Mouse (Mus musculus): ENCODE results near the gene H2al1e.
"Not testable (repeated sequence)": the region's sequence is repeated elsewhere in the genome, so short reads cannot be mapped to it uniquely, and the experiment has no call there.

The H2al1e gene

GRCm38 (mm10) chrX:11311634-11312033, at the start of gene H2al1e:
H2al1e (plus strand) TSS chrX:11311934.
- not testable (repeated sequence) for DNase-seq

DNA sequence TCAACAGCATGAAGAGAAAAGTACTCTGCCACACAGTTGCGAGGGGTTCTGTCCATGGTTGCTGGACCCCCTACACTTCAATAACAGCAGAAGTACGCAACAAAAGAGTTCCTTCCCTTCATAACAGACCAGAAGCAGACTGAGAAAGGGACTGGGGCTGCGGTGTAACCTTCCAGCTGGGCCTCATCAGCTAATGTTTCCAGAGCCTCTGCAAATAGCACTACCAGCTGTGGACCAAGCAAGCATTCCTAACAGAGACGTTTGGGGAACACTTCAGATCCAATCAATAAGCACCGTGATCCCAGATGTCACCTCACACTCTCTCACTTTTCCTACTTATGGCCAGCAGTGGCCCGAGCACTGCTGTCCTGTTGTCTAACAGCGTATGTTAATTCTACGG, 46.8 kb upstream of the H2al1e start:
- no peak for DNase-seq

DNA sequence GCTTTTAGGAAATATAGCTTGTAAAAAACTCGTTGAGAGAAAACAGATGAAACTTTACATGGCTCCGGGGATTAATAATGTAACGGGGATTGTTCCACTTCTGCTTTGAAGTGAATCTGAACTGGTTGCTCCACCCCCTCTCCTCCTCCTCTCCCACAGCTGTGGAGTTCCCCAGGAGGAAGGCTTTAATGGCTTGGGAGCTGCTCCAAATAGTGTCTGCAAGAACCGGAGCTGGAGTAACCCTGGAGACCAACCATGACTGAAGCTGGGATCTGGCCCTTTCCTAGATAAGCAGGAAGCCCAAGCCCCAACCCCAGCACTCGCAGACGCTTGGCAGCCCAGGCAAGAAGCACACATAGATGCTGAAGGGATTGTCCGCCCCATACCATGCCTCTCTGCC, 43.9 kb upstream of the H2al1e start:
- DNase-seq = no peak

DNA sequence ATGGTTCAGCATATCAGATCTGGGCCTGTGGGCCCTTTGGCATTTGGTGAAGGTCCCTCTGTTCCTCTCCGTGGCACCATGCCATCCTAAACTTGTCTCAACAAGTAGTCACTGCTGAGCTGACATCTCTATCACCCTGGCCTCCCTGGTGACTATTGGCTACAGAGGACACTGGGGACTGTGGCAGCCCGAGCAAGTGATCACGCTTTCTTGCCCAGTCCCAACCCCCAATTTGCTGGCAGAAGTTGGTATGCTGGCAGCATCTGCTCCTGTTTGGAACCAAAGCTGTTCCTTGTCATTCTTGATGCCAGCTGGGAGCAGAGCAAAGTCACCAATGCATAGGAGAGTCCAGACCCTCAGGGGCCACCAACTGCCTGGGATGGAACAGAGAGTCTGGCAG, 42.7 kb upstream of the H2al1e start:
- no peak for DNase-seq

- no peak for DNase-seq
Observed at GRCm38 (mm10) chrX:11273190-11273589, 38.5 kb upstream of the H2al1e start.

DNA sequence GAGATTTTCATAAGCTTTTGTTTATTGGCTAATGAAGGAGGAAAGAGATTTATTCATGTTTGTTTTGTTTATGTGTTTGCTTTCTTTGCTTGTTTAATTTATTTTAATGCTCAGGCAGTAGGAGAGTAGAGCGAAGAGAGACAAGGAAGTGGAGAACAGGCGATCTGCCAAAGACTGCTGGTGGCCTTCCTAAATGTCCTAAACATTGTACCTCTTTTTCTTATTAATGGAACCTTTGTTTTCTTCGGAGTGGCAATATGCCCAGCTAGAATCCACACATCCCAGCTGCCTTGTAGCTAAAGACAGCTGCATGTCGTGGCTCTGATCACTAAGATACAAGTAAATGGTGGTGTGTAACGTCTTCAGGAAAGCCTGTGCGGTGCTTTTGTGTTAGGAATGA, 34.7 kb upstream of the H2al1e start:
- DNase-seq = no peak

GRCm38 (mm10) chrX:11280741-11281140, 31.0 kb upstream of the H2al1e start:
- no peak for DNase-seq

- DNase-seq = no peak
Observed at GRCm38 (mm10) chrX:11288306-11288882, 23.3 kb upstream of the H2al1e start.

DNA sequence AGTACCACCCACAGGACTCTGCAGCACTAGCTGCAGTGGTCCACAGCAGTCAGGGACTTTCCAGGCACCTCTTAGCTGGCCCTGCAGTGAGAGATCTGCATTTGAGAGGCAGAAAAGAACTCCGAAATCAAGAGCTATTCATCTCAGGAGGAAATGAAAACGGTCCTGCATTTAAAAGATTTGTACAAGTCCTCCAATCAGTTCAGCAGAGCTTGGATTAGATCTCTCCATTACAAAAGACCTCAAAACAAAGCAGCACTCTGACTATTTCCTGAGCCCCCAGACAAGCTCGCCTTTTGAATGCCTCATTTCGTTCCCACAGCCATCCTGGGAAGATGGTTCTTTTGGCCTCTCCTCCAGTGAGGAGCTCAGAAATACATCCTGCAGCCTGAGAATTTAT, 22.5 kb upstream of the H2al1e start:
- DNase-seq = no peak

DNA sequence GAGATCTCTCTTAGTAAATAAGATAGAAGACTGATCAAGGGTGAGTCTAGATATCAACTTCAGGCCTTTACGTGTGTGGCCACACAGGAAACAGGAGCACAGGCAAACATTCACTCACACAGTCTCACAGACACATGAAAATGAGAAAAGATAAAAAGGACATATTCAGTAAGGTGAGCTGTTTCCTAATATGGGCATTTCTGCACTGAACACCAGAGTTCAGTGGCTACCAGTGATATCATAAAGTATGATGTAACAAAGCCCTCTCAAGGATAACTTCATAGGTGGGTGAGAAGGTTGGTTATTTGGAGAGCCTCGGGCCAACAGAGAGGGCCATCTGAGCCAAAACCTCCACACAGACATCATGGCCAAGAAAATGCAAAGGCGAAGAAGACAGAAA, 12.8 kb upstream of the H2al1e start, which contains the start of gene H2al1a:
Gene H2al1a (plus strand): TSS at position 301 of the 400 bp plus-strand sequence.
- DNase-seq = not testable (repeated sequence)

- DNase-seq = not testable (repeated sequence)
Observed at GRCm38 (mm10) chrX:11302132-11302531, 9.6 kb upstream of the H2al1e start, which contains the start of gene H2al1b. H2al1b (plus strand) TSS chrX:11302432.

- not testable (repeated sequence) for DNase-seq
Observed at GRCm38 (mm10) chrX:11305355-11305754, 6.4 kb upstream of the H2al1e start, which contains the start of gene H2al1c. H2al1c (plus strand) TSS chrX:11305655.

- DNase-seq = not testable (repeated sequence)
Observed at GRCm38 (mm10) chrX:11308524-11308923, 3.2 kb upstream of the H2al1e start, which contains the start of gene H2al1d. H2al1d (plus strand) TSS chrX:11308824.

DNA sequence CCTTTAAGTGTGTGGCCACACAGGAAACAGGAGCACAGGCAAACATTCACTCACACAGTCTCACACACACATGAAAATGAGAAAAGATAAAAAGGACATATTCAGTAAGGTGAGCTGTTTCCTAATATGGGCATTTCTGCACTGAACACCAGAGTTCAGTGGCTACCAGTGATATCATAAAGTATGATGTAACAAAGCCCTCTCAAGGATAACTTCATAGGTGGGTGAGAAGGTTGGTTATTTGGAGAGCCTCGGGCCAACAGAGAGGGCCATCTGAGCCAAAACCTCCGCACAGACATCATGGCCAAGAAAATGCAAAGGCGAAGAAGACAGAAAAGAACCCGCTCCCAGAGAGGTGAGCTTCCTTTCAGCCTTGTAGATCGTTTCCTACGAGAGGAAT, 3.1 kb downstream of the H2al1e start, which contains the start of gene H2al1f:
Gene H2al1f (plus strand): TSS at position 301 of the 400 bp plus-strand sequence.
- DNase-seq = not testable (repeated sequence)

DNA sequence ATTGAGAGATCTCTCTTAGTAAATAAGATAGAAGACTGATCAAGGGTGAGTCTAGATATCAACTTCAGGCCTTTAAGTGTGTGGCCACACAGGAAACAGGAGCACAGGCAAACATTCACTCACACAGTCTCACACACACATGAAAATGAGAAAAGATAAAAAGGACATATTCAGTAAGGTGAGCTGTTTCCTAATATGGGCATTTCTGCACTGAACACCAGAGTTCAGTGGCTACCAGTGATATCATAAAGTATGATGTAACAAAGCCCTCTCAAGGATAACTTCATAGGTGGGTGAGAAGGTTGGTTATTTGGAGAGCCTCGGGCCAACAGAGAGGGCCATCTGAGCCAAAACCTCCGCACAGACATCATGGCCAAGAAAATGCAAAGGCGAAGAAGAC, 6.2 kb downstream of the H2al1e start, which contains the start of gene H2al1g:
Gene H2al1g (plus strand): TSS at position 301 of the 400 bp plus-strand sequence.
- not testable (repeated sequence) for DNase-seq

GRCm38 (mm10) chrX:11321192-11321591, 9.5 kb downstream of the H2al1e start, which contains the start of gene H2al1h:
H2al1h (plus strand) TSS chrX:11321492.
- DNase-seq = not testable (repeated sequence)

DNA sequence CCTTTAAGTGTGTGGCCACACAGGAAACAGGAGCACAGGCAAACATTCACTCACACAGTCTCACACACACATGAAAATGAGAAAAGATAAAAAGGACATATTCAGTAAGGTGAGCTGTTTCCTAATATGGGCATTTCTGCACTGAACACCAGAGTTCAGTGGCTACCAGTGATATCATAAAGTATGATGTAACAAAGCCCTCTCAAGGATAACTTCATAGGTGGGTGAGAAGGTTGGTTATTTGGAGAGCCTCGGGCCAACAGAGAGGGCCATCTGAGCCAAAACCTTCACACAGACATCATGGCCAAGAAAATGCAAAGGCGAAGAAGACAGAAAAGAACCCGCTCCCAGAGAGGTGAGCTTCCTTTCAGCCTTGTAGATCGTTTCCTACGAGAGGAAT, 12.6 kb downstream of the H2al1e start, which contains the start of gene H2al1i:
Gene H2al1i (plus strand): TSS at position 301 of the 400 bp plus-strand sequence.
- not testable (repeated sequence) for DNase-seq

GRCm38 (mm10) chrX:11327522-11327921, 15.8 kb downstream of the H2al1e start, which contains the start of gene H2al1j:
H2al1j (plus strand) TSS chrX:11327822.
- DNase-seq = not testable (repeated sequence)

DNA sequence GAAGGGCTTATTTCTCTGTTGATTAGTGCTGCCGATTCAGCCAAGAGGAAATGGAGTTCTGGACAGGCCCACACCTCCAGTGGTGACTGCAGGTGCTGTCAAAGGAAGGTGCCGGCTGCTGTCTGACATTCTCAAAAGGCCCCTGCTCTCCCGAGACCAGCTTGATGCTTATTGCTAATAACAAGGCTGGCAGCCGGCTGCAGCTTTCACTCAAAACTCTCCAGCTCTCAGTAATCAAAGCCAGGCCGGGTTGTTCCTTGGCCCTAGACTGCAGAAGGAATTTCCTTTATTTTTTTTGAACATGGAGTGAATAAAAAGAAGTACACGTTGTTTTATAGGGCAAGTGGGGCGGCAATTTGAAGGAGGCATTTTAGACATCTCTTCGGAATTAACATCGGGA, 34.0 kb downstream of the H2al1e start:
- DNase-seq = no peak

DNA sequence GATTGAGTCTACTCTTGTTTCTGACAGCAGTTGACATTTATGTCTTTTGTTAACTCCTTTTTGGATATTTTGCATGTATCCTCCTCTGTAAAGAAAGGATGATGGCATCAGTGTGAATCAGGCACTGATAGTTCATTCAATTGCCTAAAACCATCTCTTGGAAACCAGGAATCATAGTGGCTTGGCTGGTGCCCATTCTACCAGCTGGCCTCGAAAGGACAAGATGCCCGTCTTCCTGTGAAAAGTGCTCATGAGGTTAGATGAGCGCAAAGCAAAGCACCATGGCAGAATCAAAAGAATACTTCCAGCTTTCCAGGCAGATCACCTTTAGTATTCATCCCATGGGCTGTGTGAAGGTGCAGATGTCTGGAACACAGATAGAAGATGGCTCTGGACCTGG, 35.0 kb downstream of the H2al1e start:
- no peak for DNase-seq

DNA sequence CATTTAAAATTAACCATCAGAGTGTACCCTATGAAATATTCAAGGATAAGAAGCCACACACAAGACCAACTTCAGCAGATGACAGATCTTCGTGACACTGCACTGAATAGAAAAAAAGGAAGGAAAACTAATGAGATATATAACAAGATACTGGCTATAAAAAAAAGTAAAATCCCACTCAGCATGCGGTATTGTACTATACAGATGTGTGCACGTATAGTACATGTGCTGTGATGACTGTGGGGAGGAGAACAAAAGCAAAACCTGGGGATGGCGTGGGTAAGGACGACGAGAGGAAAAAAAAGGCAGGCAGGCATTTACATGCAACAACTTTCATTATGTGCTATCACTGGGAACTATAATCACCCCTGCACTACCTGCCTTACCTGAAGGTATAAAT, 49.1 kb downstream of the H2al1e start:
- no peak for DNase-seq

GRCm38 (mm10) chrX:11361261-11361660, 49.5 kb downstream of the H2al1e start:
- DNase-seq = no peak

Measured in spleen, adult 18-20 months (tissue).